Mouse (Mus musculus) left cerebral cortex, postnatal 36 days (tissue): ENCODE data around the gene Ces2f. TPM values are rescaled to one million over a fixed set of nuclear protein-coding genes. Genes with fewer than 3 reads are reported as not detected.

Experiments
- total RNA-seq, 2 experiments: library from RNA; stranded (reverse); gene quantifications; 2 replicates each; pipeline ENCODE4 v1.2.3; 2021

The Ces2f gene
- total RNA-seq, 2 experiments from 2014 or later = not detected

Other genes starting within 250 kb of the Ces2f start
- gene Ces2a, start 213.4 kb upstream of the Ces2f start, total RNA-seq = not detected
- under 1 TPM in 1 of 2 experiments, not detected in 1; 0.17 TPM for gene Ces2b, start 115.8 kb upstream of the Ces2f start, total RNA-seq
- gene Ces2c, start 100.3 kb upstream of the Ces2f start, total RNA-seq = not detected
- not detected for gene Ces2e, start 21.1 kb upstream of the Ces2f start, total RNA-seq
- under 1 TPM; 0.25 to 0.45 TPM for gene Ces2g, start 14.4 kb downstream of the Ces2f start, total RNA-seq
- gene Ces2h, start 53.5 kb downstream of the Ces2f start, total RNA-seq = not detected
- not detected for gene Ces3a, start 101.2 kb downstream of the Ces2f start, total RNA-seq
- gene Ces3b, start 136.4 kb downstream of the Ces2f start, total RNA-seq = not detected
- gene Ces4a, start 184.4 kb downstream of the Ces2f start, total RNA-seq = not detected
- 10 to 100 TPM; 21.4 to 24.1 TPM for gene Cbfb, start 223.3 kb downstream of the Ces2f start, total RNA-seq